Mouse (Mus musculus) mesoderm, embryonic 11.5 days (tissue): ENCODE measurements around the gene Aanat.
A peak's percentile ranks its signal among the peaks of the same experiment; 100 is the strongest.

Experiments used
- DNase-seq: peaks from one replicate; pipeline ENCODE4 v3.0.0-alpha.2; 2012; ENCODE audit warnings: low read depth, low spot score

Aanat gene

GRCm38 (mm10) chr11:116586310-116586709, at the start of gene Aanat:
Aanat (plus strand) TSS chr11:116586432.
- no peak for DNase-seq

- no peak for DNase-seq
Measured at GRCm38 (mm10) chr11:116536685-116537084, 49.5 kb upstream of the Aanat start.

DNA sequence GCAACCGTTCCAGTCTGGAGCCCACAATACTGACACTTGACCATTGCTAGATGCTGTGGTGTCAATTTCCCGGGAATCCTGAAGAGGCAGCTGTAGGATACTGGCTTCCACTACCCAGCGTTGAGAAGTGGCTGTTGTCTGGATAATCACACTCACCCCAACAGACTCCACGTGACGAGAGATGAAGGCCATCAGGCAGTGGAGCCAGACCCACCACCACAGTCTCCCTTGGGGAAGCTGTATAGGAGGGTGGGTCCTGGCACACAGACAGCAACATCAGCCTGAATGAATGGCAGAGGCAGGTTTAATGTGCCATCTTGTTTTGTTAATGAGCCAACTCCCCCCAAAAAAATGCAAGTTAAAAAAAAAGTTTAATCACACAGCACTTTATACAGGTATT, 48.8 kb upstream of the Aanat start:
- DNase-seq: no peak

DNA sequence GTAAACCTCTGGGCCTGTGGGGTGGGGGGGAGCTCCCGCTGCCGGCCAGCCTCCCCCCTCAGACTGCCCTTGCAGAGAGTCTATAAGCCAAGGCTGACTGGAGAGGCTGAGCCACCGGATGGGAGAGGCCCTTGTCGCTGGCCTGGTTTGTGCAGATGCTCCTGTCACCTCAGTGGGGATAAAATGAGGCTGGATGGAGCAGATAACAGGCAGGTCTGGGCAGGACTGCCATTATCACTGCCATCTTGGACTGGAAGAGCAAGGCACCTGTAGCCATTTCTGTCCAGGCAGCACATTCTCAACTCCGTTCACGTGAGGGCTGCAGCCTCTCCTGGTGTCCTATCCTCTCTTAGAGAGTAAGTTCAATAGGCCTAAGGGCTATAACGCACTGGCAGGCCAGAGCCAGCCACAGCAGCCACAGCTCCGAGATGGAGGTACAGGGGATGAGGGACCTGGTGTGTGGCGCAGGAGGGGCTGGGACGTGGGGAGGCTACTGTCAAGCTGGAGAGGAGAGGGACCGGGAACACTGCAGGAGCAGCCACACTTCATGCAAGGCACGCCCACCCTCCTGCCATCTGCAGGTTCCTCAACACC, 48.0 kb upstream of the Aanat start:
- DNase-seq: no peak

- no peak for DNase-seq
Measured at GRCm38 (mm10) chr11:116541183-116541582, 45.0 kb upstream of the Aanat start.

GRCm38 (mm10) chr11:116543110-116543509, 43.1 kb upstream of the Aanat start:
- no peak for DNase-seq

- DNase-seq: no peak
Measured at GRCm38 (mm10) chr11:116547296-116548060, 38.8 kb upstream of the Aanat start.

GRCm38 (mm10) chr11:116548780-116549179, 37.5 kb upstream of the Aanat start:
- DNase-seq: no peak

DNA sequence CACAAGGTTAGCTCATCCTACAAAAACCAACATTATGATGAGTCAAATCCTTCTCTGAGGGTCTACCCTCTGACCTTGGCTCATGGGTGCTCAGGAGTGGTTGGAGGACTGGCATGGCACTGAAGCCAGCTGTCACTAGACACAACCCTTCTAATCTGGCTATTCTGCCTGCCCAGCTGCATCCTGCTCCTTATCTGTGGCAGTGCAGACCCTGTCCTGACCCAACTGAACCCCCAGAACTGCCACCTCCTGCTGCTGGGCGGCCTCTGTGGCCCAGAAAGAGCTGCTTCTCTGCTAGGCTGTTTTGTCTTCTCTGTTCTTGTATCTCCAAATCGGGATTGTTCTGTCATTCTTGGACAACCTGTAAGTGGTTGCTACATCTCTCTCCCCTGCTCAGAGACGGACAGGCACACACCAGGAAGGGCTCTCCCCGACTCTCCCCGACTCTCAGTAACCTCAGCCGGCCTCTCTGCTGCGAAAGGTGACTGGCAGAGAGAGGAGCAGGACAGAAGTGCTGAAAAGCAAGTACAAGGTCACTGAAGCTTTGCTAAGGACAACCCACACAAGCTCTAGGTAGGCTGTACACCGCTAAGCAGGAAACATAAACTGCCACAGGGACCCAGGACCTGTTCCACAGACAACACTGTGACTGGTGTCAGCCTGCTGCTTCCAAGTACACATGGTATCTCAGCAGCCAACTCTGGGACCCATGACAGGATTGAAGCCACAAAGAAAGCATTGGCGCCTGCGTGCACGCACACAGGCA, 36.8 kb upstream of the Aanat start:
- no peak for DNase-seq

GRCm38 (mm10) chr11:116550748-116551147, 35.5 kb upstream of the Aanat start:
- no peak for DNase-seq

DNA sequence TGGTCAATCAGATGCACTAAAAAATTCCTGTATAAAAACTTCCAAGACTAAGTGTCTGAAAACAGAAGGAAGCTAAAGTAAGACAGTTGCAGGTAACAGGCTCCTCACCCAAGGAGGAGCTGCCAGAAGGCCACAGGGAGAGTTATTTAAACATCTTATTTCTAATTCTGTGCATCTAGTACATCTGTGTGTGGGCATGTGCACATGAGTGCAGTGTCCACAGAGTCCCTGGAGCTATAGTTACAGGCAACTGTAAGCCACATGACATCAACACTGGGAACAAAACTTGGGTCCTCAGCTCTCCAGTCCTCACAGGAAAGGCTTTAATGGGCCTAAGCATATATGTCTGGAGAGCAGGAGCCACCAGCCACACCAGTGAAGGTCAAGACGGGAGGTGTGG, 34.0 kb upstream of the Aanat start:
- no peak for DNase-seq

DNA sequence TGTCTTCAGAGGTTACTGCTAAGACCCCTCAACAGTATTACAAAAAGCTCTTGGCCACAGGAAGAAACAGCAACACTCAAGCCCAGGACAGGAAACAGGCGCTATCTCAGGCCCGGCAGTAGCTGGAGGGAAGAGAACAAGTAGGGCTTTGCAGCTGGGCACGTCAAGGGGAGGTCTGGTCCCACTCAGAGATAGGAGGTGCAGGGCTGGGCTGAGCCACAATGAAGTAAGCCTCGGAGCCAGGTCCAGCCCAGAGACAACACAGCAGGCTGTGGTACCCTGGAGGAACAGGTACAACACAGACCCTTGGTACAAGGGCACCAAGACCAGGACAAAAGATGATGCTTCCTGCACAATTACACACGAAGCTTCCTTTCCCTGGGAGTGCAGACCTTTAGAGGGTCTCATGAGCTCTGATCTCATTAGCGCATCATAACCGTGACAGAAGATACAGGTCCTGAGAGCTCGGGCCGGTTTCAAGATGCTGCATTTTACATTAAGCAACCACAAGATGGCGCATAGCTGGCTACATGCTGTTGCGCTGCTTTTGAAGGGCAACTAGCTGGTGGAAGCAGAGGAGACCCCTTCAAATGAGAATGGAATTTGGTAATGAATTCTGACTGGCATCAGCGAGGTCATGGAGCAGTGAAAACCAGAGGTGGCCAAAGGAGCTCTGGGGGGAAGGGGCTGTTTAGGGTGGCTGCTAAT, 31.9 kb upstream of the Aanat start:
- DNase-seq: peak; percentile 72

DNA sequence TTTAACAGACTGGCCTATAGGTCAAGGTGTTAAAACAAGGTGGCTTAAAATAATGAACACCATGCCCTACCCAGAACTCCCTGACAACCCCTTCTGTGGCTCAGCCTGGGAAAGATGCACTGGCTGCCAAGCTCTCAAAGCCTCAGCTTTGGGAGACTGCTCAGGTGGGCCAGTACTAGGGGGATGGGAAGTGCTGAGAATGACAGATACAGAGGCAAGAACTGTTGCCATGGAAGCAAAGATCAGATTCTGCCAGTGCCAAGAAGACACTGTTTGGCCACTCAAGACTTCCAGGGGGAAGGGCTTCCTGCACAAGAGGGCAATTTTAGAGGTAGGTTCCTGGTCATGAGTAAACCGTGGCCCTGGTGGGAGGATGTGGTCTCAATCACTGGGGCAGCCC, 30.7 kb upstream of the Aanat start:
- DNase-seq: no peak

GRCm38 (mm10) chr11:116556308-116556707, 29.9 kb upstream of the Aanat start:
- DNase-seq: no peak

DNA sequence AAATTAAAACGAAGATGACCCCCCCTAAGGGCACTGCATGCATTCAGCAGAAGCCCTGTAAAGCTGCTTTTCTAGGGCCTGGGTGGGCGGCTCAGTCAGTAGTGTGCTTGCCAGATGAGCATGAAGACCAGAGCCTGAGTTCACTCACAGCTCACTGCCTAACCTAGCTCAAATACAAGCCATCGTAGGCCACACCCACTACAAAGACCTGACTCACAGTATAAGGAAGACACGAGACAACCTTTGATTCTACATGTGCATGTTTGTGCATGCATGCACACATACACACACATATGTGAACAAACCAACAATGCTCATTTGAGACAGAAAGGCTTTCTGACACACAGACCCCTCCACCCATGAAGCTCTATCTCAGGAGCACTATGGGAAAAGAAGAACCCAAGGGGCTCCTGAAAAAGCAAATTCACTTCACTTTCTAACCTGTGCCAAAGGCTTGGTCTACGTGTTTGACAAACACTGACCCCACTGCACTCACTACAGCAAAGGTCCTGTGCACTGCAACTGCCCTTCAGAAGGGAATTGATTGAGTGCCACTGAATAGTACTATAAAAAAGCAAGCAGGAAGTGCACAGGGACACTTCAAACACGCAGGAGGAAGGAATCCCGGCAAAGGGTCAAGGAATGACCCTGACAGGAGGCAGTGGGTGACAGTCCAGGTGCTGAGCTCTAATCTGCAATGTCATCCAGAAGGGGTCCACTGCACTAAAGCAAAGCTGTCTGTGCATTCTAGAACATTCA, 20.8 kb upstream of the Aanat start:
- no peak for DNase-seq

DNA sequence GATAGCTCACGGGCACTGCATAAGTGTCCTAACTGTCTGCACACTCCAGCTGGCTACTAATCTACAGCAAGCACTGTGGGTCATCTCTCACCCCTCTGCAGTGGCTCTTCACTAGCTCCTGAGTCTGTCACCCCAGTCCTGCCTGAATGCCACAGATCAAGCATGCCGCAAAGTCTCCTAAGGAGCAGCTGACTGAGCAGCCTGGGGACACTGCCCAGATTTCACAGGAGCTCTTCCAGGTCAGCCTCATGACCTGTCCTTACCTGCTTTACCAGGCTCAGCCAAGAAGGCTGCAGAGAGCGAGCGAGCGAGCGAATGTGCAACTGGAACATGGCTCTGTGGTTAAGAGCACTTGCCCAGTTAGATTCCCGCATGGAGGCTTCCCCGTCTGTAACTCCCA, 18.7 kb upstream of the Aanat start:
- DNase-seq: no peak

DNA sequence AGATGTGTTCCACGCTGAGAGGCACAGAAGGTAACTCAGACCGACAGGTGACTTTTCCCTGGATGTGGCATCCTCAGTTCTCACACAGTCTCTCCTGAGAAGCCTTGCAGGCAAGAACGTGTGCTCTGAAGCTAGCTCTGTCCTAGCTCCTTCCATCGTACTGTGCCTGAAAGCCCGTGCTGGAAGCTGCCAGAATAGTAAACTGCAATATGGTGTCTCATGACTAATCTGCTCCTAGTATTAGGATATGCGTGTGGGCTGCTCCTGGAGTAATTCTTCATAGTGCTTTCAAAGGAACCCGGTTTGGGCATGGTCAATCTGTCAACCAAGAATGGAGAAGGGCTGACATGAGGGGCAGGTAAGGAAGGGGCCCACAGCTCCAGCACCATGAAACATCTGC, 15.4 kb upstream of the Aanat start:
- no peak for DNase-seq

DNA sequence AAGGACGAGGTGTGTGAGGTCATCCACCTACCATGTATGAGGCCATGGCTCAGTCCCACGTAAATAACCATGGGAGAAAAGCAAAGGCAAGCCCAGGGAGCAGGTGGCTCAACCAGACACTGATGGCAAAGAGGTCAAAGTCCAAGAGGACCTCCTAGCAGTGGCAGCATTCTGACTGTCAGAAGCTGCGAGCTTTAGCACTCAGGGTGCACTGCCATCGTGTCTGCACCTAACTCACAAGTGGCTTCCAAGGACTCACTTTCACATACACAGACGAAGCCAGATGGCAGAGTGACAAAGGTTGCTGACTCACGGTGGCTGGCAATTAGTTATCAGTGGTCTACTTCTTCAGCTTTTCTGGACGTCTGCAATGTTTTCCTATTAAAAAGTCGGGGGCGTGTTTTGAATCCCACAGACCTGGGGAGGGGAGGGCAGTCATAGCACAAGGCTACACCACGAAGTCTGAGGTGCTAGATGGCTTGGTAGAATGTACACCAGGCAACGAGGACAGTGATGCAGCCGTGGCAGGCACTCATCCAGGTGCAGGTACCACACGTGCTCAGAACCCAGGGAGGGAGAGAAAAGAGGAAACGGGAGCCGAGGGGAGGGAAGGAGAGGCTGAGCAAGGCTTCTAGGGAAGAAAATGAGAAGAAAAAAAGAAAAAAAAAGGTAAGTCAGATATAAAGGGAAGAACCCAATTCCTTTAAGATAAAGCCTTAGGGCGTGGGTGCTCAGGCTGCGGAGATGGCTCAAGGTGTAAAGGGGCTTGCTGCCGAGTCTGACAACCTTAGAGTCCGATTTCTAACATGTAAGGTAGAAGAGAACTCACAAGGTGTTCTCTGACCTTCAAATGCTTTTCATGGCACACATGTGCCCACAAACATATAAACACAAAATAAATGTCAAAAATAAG, 14.2 kb upstream of the Aanat start:
- no peak for DNase-seq

DNA sequence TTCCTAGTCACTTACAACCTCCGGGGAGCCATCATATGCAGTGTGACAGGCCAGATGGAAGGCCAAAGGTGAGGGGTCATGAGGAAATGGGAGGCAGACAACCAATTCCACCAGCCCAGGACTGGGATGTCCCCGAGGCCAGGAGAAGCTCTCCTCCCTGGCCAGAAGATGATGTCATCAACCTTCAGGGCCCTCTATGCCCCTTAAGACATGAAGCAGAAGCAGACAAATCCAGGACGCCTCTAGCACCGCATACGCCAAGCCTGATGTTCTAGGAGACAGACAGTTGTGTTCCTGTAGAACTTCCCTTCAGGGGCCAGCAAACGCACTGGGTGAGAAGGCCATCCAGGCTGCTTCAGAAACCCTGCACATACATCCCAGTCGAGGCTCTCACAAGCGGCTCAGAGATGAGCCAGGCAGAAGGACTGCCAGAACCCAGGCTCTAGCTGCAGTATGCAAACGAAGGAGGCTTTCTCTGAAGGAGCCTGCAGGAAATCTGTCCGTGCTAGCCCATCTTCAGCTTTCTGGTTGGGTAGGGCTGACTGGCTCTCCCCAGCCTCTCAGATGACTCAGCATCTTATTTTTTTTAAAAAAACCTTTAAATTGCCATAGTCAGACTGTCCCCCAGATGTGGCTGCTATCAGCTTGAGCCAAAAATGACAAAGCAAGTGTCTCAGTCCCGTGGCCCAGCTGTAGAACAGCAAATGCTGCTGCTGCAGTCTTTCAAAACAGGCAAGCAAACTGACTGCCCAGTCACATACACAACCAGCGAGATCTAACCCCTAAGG, 13.3 kb upstream of the Aanat start:
- no peak for DNase-seq

- no peak for DNase-seq
Measured at GRCm38 (mm10) chr11:116574486-116574885, 11.7 kb upstream of the Aanat start.
